Mouse (Mus musculus) gastrocnemius, postnatal 36 days (tissue): ENCODE data around the gene Zmym2. TPM values are rescaled to one million over a fixed set of nuclear protein-coding genes. Genes with fewer than 3 reads are reported as not detected.

Experiments
- DNase-seq, 2 experiments: peaks; one replicate each; pipeline ENCODE4 v3.0.0; 2022
- intact Hi-C: fragments of 180-260 bp; cut with DNase I; formaldehyde crosslinking; loops from one replicate; pipeline ENCODE4 v1.15.1; 2025
- total RNA-seq, 2 experiments: library from RNA; stranded (reverse); gene quantifications; 2 replicates each; pipeline ENCODE4 v1.2.3; 2021

The Zmym2 gene
- total RNA-seq, 2 experiments from 2014 or later, result 30.5 to 34.2 TPM

- DNase-seq, result no peak
- intact Hi-C loops, result no loop called here
These were observed 16.6 kb downstream of the Zmym2 start for GRCm38 (mm10) chr14:56903039-56903438.

- intact Hi-C loops, result no loop called here
- DNase-seq, result no peak
These were observed 19.2 kb downstream of the Zmym2 start for GRCm38 (mm10) chr14:56905696-56906095.

DNA sequence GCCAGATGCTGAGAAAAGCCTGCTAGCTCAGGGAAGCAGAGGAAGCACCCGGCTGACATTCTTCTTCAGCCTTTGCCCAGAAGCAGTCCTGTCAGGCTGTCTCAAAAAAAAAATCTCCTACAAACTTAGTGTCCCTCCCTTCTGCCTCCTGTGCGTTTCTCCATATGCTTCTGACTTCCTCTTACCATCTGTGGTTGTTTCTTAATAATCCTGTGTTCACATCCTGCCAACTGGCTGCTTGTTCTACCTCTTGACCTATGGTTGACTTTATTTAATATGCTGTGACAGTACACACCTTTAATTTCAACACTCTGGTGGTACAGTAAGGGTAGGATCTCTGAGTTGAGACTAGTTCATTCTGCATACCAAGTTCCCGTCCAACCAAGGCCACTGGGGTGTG, 32.1 kb downstream of the Zmym2 start:
- no peak for DNase-seq
- intact Hi-C loops, result no loop called here

DNA sequence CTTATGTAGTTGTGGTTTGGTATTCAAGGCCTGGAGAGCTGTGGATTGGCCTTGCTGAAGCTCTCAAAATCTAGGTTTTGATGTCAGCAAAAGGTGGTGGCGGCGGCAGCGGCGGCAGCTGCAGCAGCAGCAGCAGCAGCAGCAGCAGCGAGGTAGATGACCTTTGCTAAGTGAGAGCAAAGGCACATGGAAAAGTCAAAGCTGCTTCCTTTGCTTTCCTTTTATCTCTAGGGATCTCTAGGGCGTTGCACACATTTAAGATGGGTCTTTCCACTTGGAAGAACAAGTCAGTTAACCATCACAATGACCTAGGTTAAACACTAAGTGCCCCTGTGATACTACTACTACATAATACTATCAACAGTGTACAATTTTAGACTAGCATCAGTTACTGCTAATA, 49.0 kb downstream of the Zmym2 start:
- no peak for DNase-seq
- intact Hi-C loops, result loop anchor here (10.0 kb wide), 1 partner anchor 251 kb away; no protein-coding TSS in a partner anchor

- intact Hi-C loops, result loop anchor here (10.0 kb wide), 1 partner anchor 255 kb away; no protein-coding TSS in a partner anchor
- DNase-seq, result no peak
These were observed 53.5 kb downstream of the Zmym2 start for GRCm38 (mm10) chr14:56939903-56940302.

DNA sequence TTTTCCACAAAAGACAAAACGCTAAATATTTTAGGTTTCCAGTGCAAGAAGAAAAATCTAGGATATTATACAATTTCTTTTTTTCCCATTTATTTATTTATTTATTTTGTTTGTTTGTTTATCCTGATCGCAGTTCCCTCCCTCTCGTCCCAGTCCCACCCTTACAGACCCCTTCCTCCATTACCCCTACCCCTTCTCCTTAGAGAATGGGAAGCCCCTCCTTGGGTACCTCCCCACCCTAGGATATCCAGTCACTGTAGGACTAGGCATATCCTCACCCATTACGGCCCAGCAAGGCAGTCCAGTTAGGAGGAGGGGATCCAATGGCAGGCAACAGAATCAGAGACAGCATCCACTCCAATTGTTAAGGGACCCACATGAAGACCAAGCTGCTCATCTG, 66.5 kb downstream of the Zmym2 start:
- DNase-seq, result no peak
- intact Hi-C loops, result no loop called here

- intact Hi-C loops, result no loop called here
- DNase-seq, result no peak
These were observed 67.9 kb downstream of the Zmym2 start for GRCm38 (mm10) chr14:56954393-56954792.

GRCm38 (mm10) chr14:56963969-56964734, 77.7 kb downstream of the Zmym2 start:
- no peak for DNase-seq

GRCm38 (mm10) chr14:56969653-56970052, 83.2 kb downstream of the Zmym2 start:
- intact Hi-C loops, result loop anchor here (5.0 kb wide), 1 partner anchor 88 kb away; the partner anchor contains the start of gene Gja3
- DNase-seq, result no peak

More at GRCm38 (mm10) chr14:56963969-56964734, 77.7 kb downstream of the Zmym2 start:
- intact Hi-C loops, result no loop called here

GRCm38 (mm10) chr14:56970160-56970559, 83.7 kb downstream of the Zmym2 start:
- intact Hi-C loops, result no loop called here
- DNase-seq, result no peak

GRCm38 (mm10) chr14:56978045-56978655, 91.7 kb downstream of the Zmym2 start:
- no peak for DNase-seq
- intact Hi-C loops, result no loop called here

DNA sequence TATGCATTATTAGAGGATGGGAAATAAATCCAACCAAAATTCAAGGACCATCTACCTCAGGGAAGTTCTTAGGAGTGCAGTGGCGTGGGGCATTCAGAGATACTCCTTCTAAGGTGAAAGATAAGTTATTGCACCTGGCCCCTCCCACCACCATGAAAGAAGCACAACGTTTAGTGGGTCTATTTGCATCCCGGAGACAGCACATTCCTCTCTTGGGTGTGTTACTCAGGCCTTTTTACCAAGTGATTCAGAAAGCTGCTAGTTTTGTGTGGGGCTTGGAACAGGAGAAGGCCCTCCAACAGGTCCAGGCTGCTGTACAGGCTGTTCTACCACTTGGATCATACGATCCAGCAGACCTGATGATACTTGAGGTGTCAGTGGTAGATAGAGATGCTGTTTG, 102.2 kb downstream of the Zmym2 start:
- intact Hi-C loops, result no loop called here
- no peak for DNase-seq

Other genes starting within 250 kb of the Zmym2 start
- gene Mphosph8, start 218.4 kb upstream of the Zmym2 start, total RNA-seq, result 10 to 100 TPM; 10.7 to 13.4 TPM
- 1 to 10 TPM; 6.3 to 8.8 TPM for gene Pspc1, start 108.3 kb upstream of the Zmym2 start, total RNA-seq
- 10 to 100 TPM; 12.8 to 18.5 TPM for gene Zmym5, start 74.9 kb upstream of the Zmym2 start, total RNA-seq
- under 1 TPM in 1 of 2 experiments, not detected in 1; 0.12 TPM for gene Gja3, start 171.4 kb downstream of the Zmym2 start, total RNA-seq
- under 1 TPM; 0.31 to 0.35 TPM for gene Gjb2, start 218.0 kb downstream of the Zmym2 start, total RNA-seq
- gene Gm4491, start 229.2 kb downstream of the Zmym2 start, total RNA-seq, result not detected
- gene Gjb6, start 247.0 kb downstream of the Zmym2 start, total RNA-seq, result not detected